Mouse (Mus musculus): ENCODE measurements around the gene Prc1. TPM values are rescaled to one million over a fixed set of nuclear protein-coding genes. Genes with fewer than 3 reads are reported as not detected.

Prc1 gene
- polyA plus RNA-seq, 1 experiment from 2014 or later = 23.9 TPM

DNA sequence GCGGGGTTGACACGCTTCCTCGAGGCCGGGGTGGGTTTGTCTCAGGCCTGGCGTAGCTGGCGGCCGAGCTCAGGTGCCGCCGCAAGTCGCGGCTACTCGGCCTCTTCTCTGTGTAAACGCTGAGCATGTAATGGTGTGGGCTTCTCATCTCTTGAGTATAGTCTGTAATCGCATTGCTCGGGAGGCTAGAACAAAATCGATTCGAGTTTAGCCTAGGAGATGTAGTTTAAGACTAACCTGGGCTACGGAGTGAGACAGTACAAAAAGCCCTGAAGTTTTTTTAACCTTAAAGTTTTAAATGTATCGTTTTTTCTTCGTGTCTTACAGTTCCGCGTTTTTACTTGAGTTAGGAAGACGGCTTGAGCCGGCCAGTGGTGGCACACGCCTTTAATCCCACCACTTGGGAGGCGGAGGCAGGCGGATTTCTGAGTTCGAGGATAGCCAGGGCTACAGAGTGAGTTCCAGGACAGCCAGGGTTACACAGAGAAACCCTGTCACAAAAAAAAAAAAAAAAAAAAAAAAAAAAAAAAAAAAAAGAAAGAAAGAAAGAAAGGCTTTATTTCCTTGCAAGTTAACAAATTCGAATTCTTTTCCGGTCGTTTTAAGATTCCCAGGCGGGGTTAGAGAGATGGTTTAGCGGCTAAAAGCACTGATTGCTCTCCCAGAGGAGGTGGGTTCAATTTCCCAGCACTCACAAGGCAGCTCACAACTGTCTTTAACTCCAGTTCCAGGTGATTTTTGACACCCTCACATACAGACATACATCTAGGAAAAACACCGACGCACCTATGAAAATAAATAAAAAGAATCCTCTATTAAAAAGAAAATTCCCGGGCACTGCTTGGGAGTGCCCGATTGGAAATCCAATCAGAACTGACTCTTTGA, 756 bp downstream of the Prc1 start:
- Histone ChIP-seq H3K4me2 (peak overlapping the region; percentile 93), H3K4me1 (peaks cover 8% of the 10 kb centered on the region), H3K9ac (replicated peaks) (peak overlapping the region; percentile 47), H3K27ac (replicated peaks) (peak overlapping the region; percentile 42), H3K27me3 (replicated peaks) (no peaks in the 10 kb centered on the region), H3K9me3 (replicated peaks) (no peaks in the 10 kb centered on the region), H3K36me3 (peaks cover 19% of the 10 kb centered on the region), H3K4me3 (replicated peaks) (peak overlapping the region; percentile 62)
- ATAC-seq (ENCODE audit: low FRiP score) = peak; percentile 66; the same call in 1 of the 2 replicates
- 9% methylated on average over 37 of the region's 37 CpGs for WGBS

GRCm38 (mm10) chr7:80296462-80296861, 2.2 kb downstream of the Prc1 start:
- H3K4me2 ChIP-seq = peak overlapping the region; percentile 13; the same call in 1 of the 2 replicates
- 96% methylated on average over 6 of the region's 6 CpGs for WGBS
- no peak for ATAC-seq (ENCODE audit: low FRiP score)

DNA sequence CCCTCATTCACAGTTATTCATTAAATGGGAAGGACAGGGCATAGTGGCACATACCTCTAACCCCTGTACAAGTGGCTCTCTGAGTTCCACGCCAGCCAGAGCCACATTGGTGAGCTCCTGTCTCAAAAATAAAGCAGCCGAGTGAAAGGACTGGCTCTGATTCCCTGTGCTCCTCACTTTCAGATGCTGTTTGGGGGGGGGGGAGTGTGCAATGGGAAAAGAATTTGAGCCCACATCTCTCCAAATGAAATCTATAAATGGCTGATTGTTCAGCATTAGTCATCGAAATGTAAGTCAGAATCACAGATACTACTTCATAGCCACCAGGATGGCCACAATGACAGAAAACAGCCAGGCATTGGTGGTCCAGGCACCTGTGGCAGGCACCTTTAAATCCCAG, 2.8 kb downstream of the Prc1 start:
- no peak overlapping the region for H3K27ac ChIP-seq (replicated peaks)
- no peaks in the 10 kb centered on the region for H3K27me3 ChIP-seq (replicated peaks)
- ATAC-seq (ENCODE audit: low FRiP score) = no peak
- peaks cover 2% of the 10 kb centered on the region; the same call in 1 of the 2 replicates for H3K36me3 ChIP-seq
- no peak overlapping the region for H3K9ac ChIP-seq (replicated peaks)
- H3K4me3 ChIP-seq (replicated peaks) = no peak overlapping the region
- WGBS = 87% methylated on average over 3 of the region's 3 CpGs
- H3K4me2 ChIP-seq = no peak overlapping the region
- peaks cover 8% of the 10 kb centered on the region for H3K4me1 ChIP-seq
- H3K9me3 ChIP-seq (replicated peaks) = no peaks in the 10 kb centered on the region

More at GRCm38 (mm10) chr7:80296462-80296861, 2.2 kb downstream of the Prc1 start:
- Histone ChIP-seq H3K27ac (replicated peaks) (no peak overlapping the region), H3K4me3 (replicated peaks) (no peak overlapping the region), H3K36me3 (peaks cover 7% of the 10 kb centered on the region; the same call in 1 of the 2 replicates), H3K27me3 (replicated peaks) (no peaks in the 10 kb centered on the region), H3K9ac (replicated peaks) (no peak overlapping the region), H3K4me1 (peaks cover 8% of the 10 kb centered on the region), H3K9me3 (replicated peaks) (no peaks in the 10 kb centered on the region)

DNA sequence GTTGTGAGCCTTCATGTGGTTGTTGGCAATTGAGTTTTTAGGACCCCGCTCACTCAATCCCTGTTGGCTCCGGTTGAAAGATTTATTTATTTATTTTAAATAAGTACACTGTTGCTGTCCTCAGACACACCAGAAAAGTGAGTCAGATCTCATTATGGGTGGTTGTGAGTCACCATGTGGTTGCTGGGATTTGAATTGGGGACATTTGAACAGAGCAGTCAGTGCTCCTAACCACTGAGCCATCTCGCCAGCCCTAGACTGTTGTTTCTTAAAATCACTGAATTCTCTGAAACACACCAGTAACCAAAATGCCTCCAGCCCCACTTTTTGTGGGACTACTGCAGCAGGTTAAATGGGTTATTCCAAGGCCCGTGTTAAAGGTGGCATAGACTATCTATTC, 4.5 kb downstream of the Prc1 start:
- Histone ChIP-seq H3K27ac (replicated peaks) (no peak overlapping the region), H3K9me3 (replicated peaks) (no peaks in the 10 kb centered on the region), H3K9ac (replicated peaks) (no peak overlapping the region), H3K4me1 (peaks cover 6% of the 10 kb centered on the region), H3K36me3 (no peaks in the 10 kb centered on the region), H3K27me3 (replicated peaks) (no peaks in the 10 kb centered on the region), H3K4me3 (replicated peaks) (no peak overlapping the region), H3K4me2 (no peak overlapping the region)
- ATAC-seq (ENCODE audit: low FRiP score) = no peak
- WGBS = 96% methylated on average over 4 of the region's 4 CpGs

- Histone ChIP-seq H3K9ac (replicated peaks) (no peak overlapping the region), H3K36me3 (peaks cover 4% of the 10 kb centered on the region; the same call in 1 of the 2 replicates), H3K4me2 (no peak overlapping the region), H3K4me1 (0 out of 2 replicates have a peak, but pooled peaks cover 3% of the 10 kb centered on the region), H3K9me3 (replicated peaks) (no peaks in the 10 kb centered on the region), H3K27me3 (replicated peaks) (no peaks in the 10 kb centered on the region), H3K4me3 (replicated peaks) (no peak overlapping the region), H3K27ac (replicated peaks) (no peak overlapping the region)
- no peak for ATAC-seq (ENCODE audit: low FRiP score)
- 94% methylated on average over 3 of the region's 3 CpGs for WGBS
Observed at GRCm38 (mm10) chr7:80299568-80299967, 5.3 kb downstream of the Prc1 start.

- Histone ChIP-seq H3K4me3 (replicated peaks) (no peak overlapping the region), H3K36me3 (peaks cover 9% of the 10 kb centered on the region; the same call in 1 of the 2 replicates), H3K27me3 (replicated peaks) (no peaks in the 10 kb centered on the region), H3K9ac (replicated peaks) (no peak overlapping the region), H3K4me2 (no peak overlapping the region), H3K9me3 (replicated peaks) (no peaks in the 10 kb centered on the region), H3K4me1 (no peaks in the 10 kb centered on the region), H3K27ac (replicated peaks) (no peak overlapping the region)
- WGBS = 90% methylated on average over 2 of the region's 2 CpGs
- no peak for ATAC-seq (ENCODE audit: low FRiP score)
Observed at GRCm38 (mm10) chr7:80301522-80301921, 7.3 kb downstream of the Prc1 start.

DNA sequence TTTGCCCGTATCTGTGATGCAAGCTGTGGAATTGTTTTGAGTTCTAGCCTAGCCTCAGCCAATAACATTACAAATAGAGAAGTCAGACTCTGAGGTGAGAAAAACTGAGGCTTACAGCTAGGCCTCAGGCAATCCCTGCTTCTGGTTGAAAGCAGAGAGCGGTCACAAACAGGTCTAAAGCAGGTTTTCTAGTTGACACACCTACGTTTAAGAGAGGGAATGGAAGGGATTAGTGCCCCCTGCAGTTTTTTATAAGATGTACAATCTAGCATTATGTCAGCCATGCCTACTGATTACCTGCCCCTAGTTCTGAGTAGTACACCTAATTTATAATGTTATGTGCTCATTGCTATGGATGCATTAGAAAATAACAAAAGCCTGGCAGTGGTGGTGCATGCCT, 13.5 kb downstream of the Prc1 start:
- Histone ChIP-seq H3K27me3 (replicated peaks) (no peaks in the 10 kb centered on the region), H3K4me1 (no peaks in the 10 kb centered on the region), H3K9me3 (replicated peaks) (no peaks in the 10 kb centered on the region), H3K36me3 (peaks cover 16% of the 10 kb centered on the region), H3K27ac (replicated peaks) (no peak overlapping the region), H3K4me2 (no peak overlapping the region), H3K4me3 (replicated peaks) (no peak overlapping the region), H3K9ac (replicated peaks) (no peak overlapping the region)
- no peak for ATAC-seq (ENCODE audit: low FRiP score)
- WGBS = 92% methylated on average over 3 of the region's 3 CpGs

- Histone ChIP-seq H3K36me3 (peaks cover 32% of the 10 kb centered on the region), H3K27me3 (replicated peaks) (no peaks in the 10 kb centered on the region), H3K4me1 (no peaks in the 10 kb centered on the region), H3K4me2 (no peak overlapping the region), H3K9ac (replicated peaks) (no peak overlapping the region), H3K4me3 (replicated peaks) (no peak overlapping the region), H3K27ac (replicated peaks) (no peak overlapping the region), H3K9me3 (replicated peaks) (no peaks in the 10 kb centered on the region)
- ATAC-seq (ENCODE audit: low FRiP score) = no peak
- WGBS = 88% methylated on average over 7 of the region's 7 CpGs
Observed at GRCm38 (mm10) chr7:80310771-80311170, 16.5 kb downstream of the Prc1 start.

GRCm38 (mm10) chr7:80315733-80316132, 21.5 kb downstream of the Prc1 start:
- 90% methylated on average over 2 of the region's 2 CpGs for WGBS
- H3K9me3 ChIP-seq (replicated peaks) = no peaks in the 10 kb centered on the region
- no peak for ATAC-seq (ENCODE audit: low FRiP score)
- H3K36me3 ChIP-seq = peaks cover 61% of the 10 kb centered on the region
- H3K4me3 ChIP-seq (replicated peaks) = no peak overlapping the region
- no peak overlapping the region for H3K9ac ChIP-seq (replicated peaks)
- H3K4me2 ChIP-seq = no peak overlapping the region
- no peak overlapping the region for H3K27ac ChIP-seq (replicated peaks)
- H3K4me1 ChIP-seq = no peaks in the 10 kb centered on the region
- H3K27me3 ChIP-seq (replicated peaks) = no peaks in the 10 kb centered on the region

DNA sequence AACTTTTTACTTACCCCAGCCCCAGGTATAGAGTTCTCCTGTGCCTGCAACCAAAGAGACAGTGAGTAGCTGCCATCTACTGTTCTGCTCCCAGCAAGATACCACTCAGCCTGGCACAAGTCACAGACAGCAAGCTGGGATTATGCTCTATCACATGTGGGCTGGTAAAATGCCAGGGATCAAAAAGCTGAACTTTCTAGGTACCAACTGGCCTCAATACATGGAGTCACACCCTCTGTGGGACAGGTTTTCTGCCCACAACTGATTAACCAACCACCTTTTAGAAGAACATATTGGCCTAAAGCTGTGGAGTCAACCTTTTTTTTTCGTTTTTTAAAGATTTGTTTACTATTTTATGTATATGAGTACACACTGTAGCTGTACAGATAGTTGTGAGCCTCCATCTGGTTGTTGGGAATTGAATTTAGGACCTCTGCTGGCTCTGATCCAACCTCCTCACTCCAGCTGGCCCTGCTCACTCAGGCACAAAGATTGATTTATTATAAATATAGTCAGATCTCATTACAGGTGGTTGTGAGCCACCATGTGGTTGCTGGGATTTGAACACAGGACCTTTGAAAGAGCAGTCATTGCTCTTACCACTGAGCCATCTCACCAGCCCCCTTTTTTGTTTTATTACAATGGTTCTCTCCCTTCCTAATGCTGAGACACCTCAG, 23.3 kb downstream of the Prc1 start:
- Histone ChIP-seq H3K9me3 (replicated peaks) (no peaks in the 10 kb centered on the region), H3K27ac (replicated peaks) (no peak overlapping the region), H3K36me3 (peaks cover 59% of the 10 kb centered on the region), H3K4me2 (no peak overlapping the region), H3K27me3 (replicated peaks) (no peaks in the 10 kb centered on the region), H3K4me1 (peaks cover 10% of the 10 kb centered on the region), H3K9ac (replicated peaks) (no peak overlapping the region), H3K4me3 (replicated peaks) (no peak overlapping the region)
- 80% methylated on average over 1 of the region's 1 CpGs for WGBS
- ATAC-seq (ENCODE audit: low FRiP score) = no peak

GRCm38 (mm10) chr7:80318670-80319069, 24.4 kb downstream of the Prc1 start:
- H3K27ac ChIP-seq (replicated peaks) = no peak overlapping the region
- no peaks in the 10 kb centered on the region for H3K27me3 ChIP-seq (replicated peaks)
- H3K9me3 ChIP-seq (replicated peaks) = no peaks in the 10 kb centered on the region
- H3K4me3 ChIP-seq (replicated peaks) = no peak overlapping the region
- peaks cover 51% of the 10 kb centered on the region for H3K36me3 ChIP-seq
- no peak overlapping the region for H3K4me2 ChIP-seq
- ATAC-seq (ENCODE audit: low FRiP score) = no peak
- no peak overlapping the region; the same call in 1 of the 2 replicates for H3K9ac ChIP-seq (replicated peaks)
- H3K4me1 ChIP-seq = peaks cover 20% of the 10 kb centered on the region
- 94% methylated on average over 4 of the region's 4 CpGs for WGBS

All from neural tube, embryonic 15.5 days (tissue).